In the genomic region with DNA sequence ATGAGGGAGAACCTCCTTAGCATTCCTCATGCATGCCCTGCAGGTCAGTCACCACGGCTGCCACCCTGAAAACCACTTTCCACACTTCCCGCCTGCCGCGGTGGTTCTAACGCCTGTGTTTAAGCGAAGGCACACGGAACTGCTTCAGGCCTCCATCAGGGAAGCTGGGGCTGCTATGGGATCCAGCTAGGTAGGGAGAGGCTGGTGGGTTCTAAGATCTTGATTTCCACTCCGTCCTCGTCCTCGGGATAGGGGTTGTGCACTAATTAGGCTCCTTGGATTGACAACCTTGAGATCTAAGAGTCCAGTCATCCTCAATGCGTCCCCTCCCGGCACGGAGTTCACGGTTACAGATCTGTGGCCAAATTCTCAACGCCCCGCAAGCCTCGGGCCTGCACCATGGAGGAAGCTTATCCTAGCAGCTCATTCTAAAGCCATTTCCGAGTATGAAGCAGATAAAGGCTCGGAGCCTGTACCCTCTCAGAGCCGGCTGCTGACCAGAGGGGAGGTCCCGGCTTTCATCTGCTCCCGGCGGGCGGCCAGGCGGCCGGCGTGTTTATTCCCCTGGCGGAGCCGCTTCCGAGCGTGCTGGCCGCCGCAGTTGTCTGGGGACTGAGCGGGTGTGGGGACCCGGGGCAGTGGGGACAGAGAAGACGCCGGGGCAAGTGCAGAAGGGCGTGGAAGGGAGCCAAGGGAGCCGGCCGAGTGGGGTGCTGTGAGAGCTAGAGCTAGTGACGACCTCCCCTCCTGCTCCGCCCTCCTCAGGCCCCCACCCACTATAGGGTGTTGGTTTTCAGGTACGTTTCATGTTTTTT, we compare ENCODE assay signal across 7 mouse cellular contexts. TPM values are rescaled to one million over a fixed set of nuclear protein-coding genes. Genes with fewer than 3 reads are reported as not detected.
DNase-seq lines count a peak whose midpoint lies in the region; ATAC-seq and TF ChIP-seq lines count a peak whose summit lies in the region.

No protein-coding gene starts in this region.

- TF ChIP-seq CTCF in MEL (IDR thresholded peaks at IDR 0.05 in 2 of 3, conservative IDR thresholded peaks at IDR 0.05 in 1 of 3; ENCODE audit: control insufficient read depth in 1 of 3, insufficient read depth in 1 of 3, low read depth in 2 of 3, low read length in 3 of 3, poor library complexity in 1 of 3, severe bottlenecking in 1 of 3), result no peak

- DNase-seq in MEL (ENCODE audit: low read depth, low spot score), result peak; percentile 54
- peak; percentile 30 to 33 for DNase-seq in adrenal gland, postnatal 36 days
- DNase-seq in liver, embryonic 13.5 days, result no peak
- no peak for DNase-seq in spleen, adult 18-20 months

- no peak for TF ChIP-seq EP300 in MEL (IDR thresholded peaks at IDR 0.05; ENCODE audit: low read depth in 1 of 2, low read length in 2 of 2)

- H3K4me1 ChIP-seq in MEL (ENCODE audit: control insufficient read depth in 1 of 2, insufficient read depth in 2 of 2, low read length in 2 of 2), result peaks cover 3 to 5% of the 10 kb centered on the region in 2 experiments; a peak in 3 of 4 replicates
- H3K4me1 ChIP-seq in heart, embryonic 15.5 days (replicated peaks), result peaks cover 19% of the 10 kb centered on the region
- H3K4me1 ChIP-seq in liver, embryonic 13.5 days (replicated peaks), result peaks cover 5% of the 10 kb centered on the region; the same call in 1 of the 2 replicates
- H3K4me1 ChIP-seq in neural tube, embryonic 12.5 days, result peaks cover 21% of the 10 kb centered on the region

- H3K36me3 ChIP-seq in MEL (ENCODE audit: control insufficient read depth in 1 of 2, insufficient read depth in 2 of 2, low read length in 2 of 2), result peaks cover 0 to 7% of the 10 kb centered on the region in 2 experiments; a peak in 1 of 4 replicates
- H3K36me3 ChIP-seq in heart, embryonic 15.5 days, result no peaks in the 10 kb centered on the region
- no peaks in the 10 kb centered on the region for H3K36me3 ChIP-seq in liver, embryonic 13.5 days
- H3K36me3 ChIP-seq in neural tube, embryonic 12.5 days, result no peaks in the 10 kb centered on the region

- peak overlapping the region; percentile 59 to 62 for H3K4me3 ChIP-seq in MEL (ENCODE audit: control insufficient read depth in 1 of 2, insufficient read depth in 1 of 2, low read depth in 2 of 2, low read length in 2 of 2)
- peak overlapping the region; percentile 41 for H3K4me3 ChIP-seq in heart, embryonic 15.5 days
- peak overlapping the region; percentile 13 for H3K4me3 ChIP-seq in liver, embryonic 13.5 days (replicated peaks)
- H3K4me3 ChIP-seq in neural tube, embryonic 12.5 days, result peak overlapping the region; percentile 23

- ATAC-seq in heart, embryonic 15.5 days (replicated peaks; ENCODE audit: insufficient number of reproducible peaks, insufficient read depth, low FRiP score, low read depth), result 0 out of 2 replicates have a peak, but pooled peaks have one; percentile 29
- no peak for ATAC-seq in liver, embryonic 13.5 days (ENCODE audit: low read depth)
- no peak for ATAC-seq in neural tube, embryonic 12.5 days (ENCODE audit: low FRiP score, low read depth)
- no peak; the same call in 1 of the 2 replicates for ATAC-seq in granulocyte monocyte progenitor cell, adult 5-6 weeks (replicated peaks; ENCODE audit: poor library complexity, severe bottlenecking)

- H3K9ac ChIP-seq in MEL (ENCODE audit: control insufficient read depth, low read depth, low read length, poor library complexity, severe bottlenecking), result peak overlapping the region; percentile 67
- peak overlapping the region; percentile 31; the same call in 1 of the 2 replicates for H3K9ac ChIP-seq in heart, embryonic 15.5 days
- H3K9ac ChIP-seq in liver, embryonic 13.5 days, result no peak overlapping the region
- H3K9ac ChIP-seq in neural tube, embryonic 12.5 days, result peak overlapping the region; percentile 45; the same call in 1 of the 2 replicates

- peaks cover 3 to 11% of the 10 kb centered on the region in 2 experiments; a peak in 3 of 4 replicates for H3K27me3 ChIP-seq in MEL (ENCODE audit: control insufficient read depth in 1 of 2, insufficient read depth in 2 of 2, low read length in 2 of 2)
- peaks cover 96% of the 10 kb centered on the region for H3K27me3 ChIP-seq in heart, embryonic 15.5 days
- peaks cover 99% of the 10 kb centered on the region for H3K27me3 ChIP-seq in liver, embryonic 13.5 days
- peaks cover 98% of the 10 kb centered on the region for H3K27me3 ChIP-seq in neural tube, embryonic 12.5 days (replicated peaks)

- no peaks in the 10 kb centered on the region for H3K79me2 ChIP-seq in MEL (ENCODE audit: control insufficient read depth, insufficient read depth, low read length, poor library complexity)

- peak overlapping the region; percentile 71 for H3K4me2 ChIP-seq in heart, embryonic 15.5 days
- H3K4me2 ChIP-seq in liver, embryonic 13.5 days, result peak overlapping the region; percentile 39
- H3K4me2 ChIP-seq in neural tube, embryonic 12.5 days (replicated peaks), result peak overlapping the region; percentile 56

- 3% methylated on average over 43 of the region's 43 CpGs for WGBS in heart, embryonic 15.5 days
- WGBS in liver, embryonic 13.5 days (ENCODE audit: insufficient replicate concordance), result 2% methylated on average over 43 of the region's 43 CpGs
- WGBS in neural tube, embryonic 12.5 days, result 2% methylated on average over 43 of the region's 43 CpGs

- H3K9me3 ChIP-seq in MEL (replicated peaks; ENCODE audit: insufficient read depth, low read length), result no peaks in the 10 kb centered on the region
- H3K9me3 ChIP-seq in heart, embryonic 15.5 days (replicated peaks), result no peaks in the 10 kb centered on the region
- H3K9me3 ChIP-seq in liver, embryonic 13.5 days (replicated peaks), result no peaks in the 10 kb centered on the region
- no peaks in the 10 kb centered on the region for H3K9me3 ChIP-seq in neural tube, embryonic 12.5 days

- no peak for TF ChIP-seq POLR2A in MEL (IDR thresholded peaks at IDR 0.05; ENCODE audit: control insufficient read depth in 1 of 2, insufficient read depth in 1 of 2, low read depth in 1 of 2, low read length in 2 of 2, poor library complexity in 1 of 2)

- H3K27ac ChIP-seq in MEL (ENCODE audit: control insufficient read depth, low read depth, low read length), result no peak overlapping the region
- no peak overlapping the region for H3K27ac ChIP-seq in heart, embryonic 15.5 days
- no peak overlapping the region for H3K27ac ChIP-seq in liver, embryonic 13.5 days
- no peak overlapping the region for H3K27ac ChIP-seq in neural tube, embryonic 12.5 days

- no peak for TF ChIP-seq RAD21 in MEL (IDR thresholded peaks at IDR 0.05; ENCODE audit: low read depth, low read length)

TF ChIP-seq in MEL, 35 proteins besides CTCF, POLR2A, EP300 and RAD21:
- TF ChIP-seq RCOR1 (IDR thresholded peaks at IDR 0.05; ENCODE audit: low read depth, low read length) (0 out of 2 replicates have a peak, but pooled peaks have one; percentile 14), GATA1 (IDR thresholded peaks at IDR 0.05; ENCODE audit: low read depth, low read length) (no peak)

RNA-seq across cellular contexts. Expression of a gene that starts 8.7 kb away (rescaled TPM):
- total RNA-seq in MEL (2012; rRNA removed), result 0.07 and 0.12 TPM in 2 replicates
- under 1 TPM in 1 of 2 experiments, not detected in 1; 0.64 TPM for polyA plus RNA-seq in MEL (2012; ENCODE audit: insufficient read depth in 1 of 2, insufficient read length in 2 of 2, low read depth in 1 of 2, low replicate concordance in 2 of 2, missing spikeins in 1 of 2)
- not detected for total RNA-seq in adrenal gland, postnatal 36 days (2021)
- polyA plus RNA-seq in heart, embryonic 15.5 days (2015; fragmentation: Nextera tagmentation; extraction: Ambion mirVana), result 1.6 and 4.4 TPM in 2 replicates
- polyA plus RNA-seq in liver, embryonic 13.5 days (2015; fragmentation: Nextera tagmentation; extraction: Ambion mirVana), result 0.05 and 0.06 TPM in 2 replicates
- 0.39 and 0.61 TPM in 2 replicates for polyA plus RNA-seq in neural tube, embryonic 12.5 days (2016; fragmentation: Nextera tagmentation; extraction: Ambion mirVana)
- not detected in 2 replicates for total RNA-seq in granulocyte monocyte progenitor cell, adult 5-6 weeks (2014; fragmentation: Nextera tagmentation)
- not detected in 2 replicates for total RNA-seq in granulocyte monocyte progenitor cell, adult 5-6 weeks (2017)

RNA-seq across cellular contexts. Expression of a gene that starts 44.8 kb away (rescaled TPM):
- not detected in 2 replicates for total RNA-seq in MEL (2012; rRNA removed)
- under 1 TPM in 1 of 2 experiments, not detected in 1; 0.21 TPM for polyA plus RNA-seq in MEL (2012; ENCODE audit: insufficient read depth in 1 of 2, insufficient read length in 2 of 2, low read depth in 1 of 2, low replicate concordance in 2 of 2, missing spikeins in 1 of 2)
- not detected for total RNA-seq in adrenal gland, postnatal 36 days (2021)
- polyA plus RNA-seq in heart, embryonic 15.5 days (2015; fragmentation: Nextera tagmentation; extraction: Ambion mirVana), result not detected in 2 replicates
- polyA plus RNA-seq in liver, embryonic 13.5 days (2015; fragmentation: Nextera tagmentation; extraction: Ambion mirVana), result not detected in 2 replicates
- not detected in 2 replicates for polyA plus RNA-seq in neural tube, embryonic 12.5 days (2016; fragmentation: Nextera tagmentation; extraction: Ambion mirVana)
- not detected in 2 replicates for total RNA-seq in granulocyte monocyte progenitor cell, adult 5-6 weeks (2014; fragmentation: Nextera tagmentation)
- total RNA-seq in granulocyte monocyte progenitor cell, adult 5-6 weeks (2017), result not detected in 2 replicates

Comparison
In these comparisons a context has a peak if more than half of its experiments do, and no peak if none do; other contexts are left out.
1. DNase-seq: peak in MEL (single experiment) and adrenal gland, postnatal 36 days (2 of 2); none in liver, embryonic 13.5 days (single experiment) and spleen, adult 18-20 months (0 of 2).
2. Peak in every context shown above with its lines, with median percentiles within 50 percentile points of each other: H3K4me3 ChIP-seq and H3K4me2 ChIP-seq.